In genomic region chr4:35156751-35157611, GRCm38 (mm10) we compare ENCODE assay signal across 8 mouse cellular contexts. TPM values are rescaled to one million over a fixed set of nuclear protein-coding genes. Genes with fewer than 3 reads are reported as not detected.
DNase-seq lines count a peak whose midpoint lies in the region; ATAC-seq lines count a peak whose summit lies in the region.

Gene Mob3b (minus strand): TSS chr4:35157484.

- ATAC-seq in intestine, embryonic 16.5 days = peak; percentile 68

- H3K36me3 ChIP-seq in intestine, embryonic 16.5 days (ENCODE audit: control insufficient read depth, insufficient read depth, low read length) = no peaks in the 10 kb centered on the region
- no peaks in the 10 kb centered on the region for H3K36me3 ChIP-seq in midbrain, embryonic 10.5 days

- peak within 1 kb of the TSS; percentile 61 for H3K4me2 ChIP-seq in intestine, embryonic 16.5 days (ENCODE audit: low read depth, low read length)

- H3K9ac ChIP-seq in intestine, embryonic 16.5 days (ENCODE audit: low read depth, low read length) = peak within 1 kb of the TSS; percentile 85

- intact Hi-C loops in left cerebral cortex, postnatal 36 days (cut with DNase I) = loop anchor here (2.0 to 5.0 kb wide), 2 partner anchors 35 to 196 kb away; no protein-coding TSS in a partner anchor

- under 1% methylated on average over 50 of the region's 50 CpGs for WGBS in intestine, embryonic 16.5 days
- WGBS in midbrain, embryonic 10.5 days = under 1% methylated on average over 50 of the region's 50 CpGs

- peak within 1 kb of the TSS; percentile 68 for H3K4me3 ChIP-seq in intestine, embryonic 16.5 days (ENCODE audit: low read length)
- H3K4me3 ChIP-seq in midbrain, embryonic 10.5 days = peak within 1 kb of the TSS; percentile 75

- no peaks in the 10 kb centered on the region for H3K9me3 ChIP-seq in intestine, embryonic 16.5 days (ENCODE audit: control insufficient read depth, low read length)
- H3K9me3 ChIP-seq in midbrain, embryonic 10.5 days (replicated peaks) = no peaks in the 10 kb centered on the region

- DNase-seq in adrenal gland, adult 18-20 months (ENCODE audit: low spot score in 2 of 2) = peak; percentile 89
- DNase-seq in embryo, embryonic 11.5 days (ENCODE audit: low read depth, low spot score) = peak; percentile 75
- peak; percentile 76 to 87 for DNase-seq in gastrocnemius, postnatal 4 days (ENCODE audit: low spot score in 2 of 2)
- peak; percentile 73 to 79 for DNase-seq in left cerebral cortex, postnatal 36 days (ENCODE audit: low spot score in 2 of 2)
- DNase-seq in midbrain, embryonic 10.5 days (ENCODE audit: low spot score) = peak; percentile 90
- peak; percentile 49 to 61 for DNase-seq in right cerebral cortex, postnatal 36 days (ENCODE audit: low spot score in 2 of 2)
- peak; percentile 86 for DNase-seq in yolk sac, embryonic 10.5 days (ENCODE audit: low spot score)

- H3K27ac ChIP-seq in intestine, embryonic 16.5 days (ENCODE audit: low read length) = peak within 1 kb of the TSS; percentile 96
- H3K27ac ChIP-seq in midbrain, embryonic 10.5 days (replicated peaks) = peak within 1 kb of the TSS; percentile 92

- no peaks in the 10 kb centered on the region for H3K27me3 ChIP-seq in intestine, embryonic 16.5 days (replicated peaks; ENCODE audit: control insufficient read depth, insufficient read depth, low read length)
- H3K27me3 ChIP-seq in midbrain, embryonic 10.5 days (ENCODE audit: low read depth, poor library complexity, severe bottlenecking) = peaks cover 16% of the 10 kb centered on the region; the same call in 1 of the 2 replicates

- peaks cover 9% of the 10 kb centered on the region for H3K4me1 ChIP-seq in intestine, embryonic 16.5 days (ENCODE audit: control insufficient read depth, insufficient read depth, low read length)
- H3K4me1 ChIP-seq in midbrain, embryonic 10.5 days = peaks cover 35% of the 10 kb centered on the region

RNA-seq across cellular contexts. Expression of gene Mob3b, which starts in this region (rescaled TPM):
- total RNA-seq in adrenal gland, adult 18-20 months (2021) = 10 to 100 TPM; 17.4 to 21.1 TPM
- 1 to 10 TPM; 3.1 to 4.9 TPM for total RNA-seq in gastrocnemius, postnatal 4 days (2021)
- 27.3 and 27.5 TPM in 2 replicates for polyA plus RNA-seq in intestine, embryonic 16.5 days (2015; fragmentation: Nextera tagmentation; extraction: Ambion mirVana)
- total RNA-seq in left cerebral cortex, postnatal 36 days (2021) = 1 to 10 TPM; 4.9 to 5.4 TPM
- polyA plus RNA-seq in midbrain, embryonic 10.5 days (2016; fragmentation: Nextera tagmentation; extraction: Ambion mirVana) = 19.8 and 21.5 TPM in 2 replicates

Comparison
In these comparisons a context has a peak if more than half of its experiments do, and no peak if none do; other contexts are left out.
1. Peak in every context shown above with its lines: DNase-seq, ATAC-seq, H3K4me3 ChIP-seq and H3K27ac ChIP-seq.